Mouse (Mus musculus): ENCODE data around the gene Jph4. TPM values are rescaled to one million over a fixed set of nuclear protein-coding genes. Genes with fewer than 3 reads are reported as not detected.

Gene Jph4
- polyA plus RNA-seq, 1 experiment from 2014 or later = 2.7 TPM

DNA sequence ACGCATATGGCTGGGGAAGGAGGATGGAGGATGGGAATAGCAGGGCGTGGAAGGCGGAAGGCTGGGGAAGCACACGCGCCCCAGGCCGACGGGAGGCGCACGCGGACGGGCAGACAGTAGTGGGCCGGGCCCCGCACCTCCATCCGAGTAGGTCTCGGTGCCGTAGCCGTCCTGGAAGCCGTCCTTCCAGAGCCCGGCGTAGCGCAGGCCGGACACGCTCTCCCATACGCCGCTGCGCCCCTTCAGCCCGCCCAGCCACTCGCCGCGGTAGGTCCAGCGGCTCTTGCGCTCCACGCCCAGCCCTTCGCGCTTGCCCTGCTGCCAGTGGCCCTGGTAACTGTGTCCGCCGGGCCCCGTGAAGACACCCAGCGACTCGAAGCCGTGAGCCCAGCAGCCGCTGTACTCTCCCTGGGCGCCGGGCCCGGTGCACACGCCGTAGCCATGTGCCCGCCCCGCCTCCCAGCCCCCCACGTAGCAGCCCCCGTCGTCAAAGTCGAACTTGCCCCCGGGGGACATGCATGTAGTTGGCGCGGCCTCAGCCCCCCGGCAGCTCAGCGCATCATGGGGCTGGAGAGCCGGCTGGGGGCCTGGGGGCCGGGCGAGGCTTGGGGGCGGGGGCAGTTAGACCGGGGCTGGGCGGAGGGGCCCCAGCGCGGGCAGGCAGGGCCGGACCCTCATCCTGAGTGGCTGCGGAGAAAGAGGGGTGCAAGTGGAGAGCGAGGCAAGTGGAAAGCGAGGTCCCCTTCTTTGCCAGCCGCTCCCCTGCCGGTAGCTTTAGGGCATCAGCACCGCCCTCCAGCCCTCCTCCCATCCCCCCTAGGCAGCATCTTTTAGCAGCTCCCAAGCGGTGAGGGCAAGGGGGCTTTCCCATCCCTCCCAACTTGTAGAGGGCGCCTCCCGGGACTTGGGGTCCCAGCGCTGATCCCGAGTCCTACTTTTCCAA is 1.7 kb downstream of the Jph4 start:
- WGBS = under 1% methylated on average over 77 of the region's 78 CpGs
- ATAC-seq (ENCODE audit: insufficient number of reproducible peaks, insufficient read depth, low FRiP score, low TSS enrichment, low read depth) = peak; percentile 53
- no peaks in the 10 kb centered on the region for H3K9me3 ChIP-seq
- H3K4me2 ChIP-seq = peak overlapping the region; percentile 99
- peaks cover 35% of the 10 kb centered on the region for H3K4me1 ChIP-seq
- H3K9ac ChIP-seq = peak overlapping the region; percentile 77
- H3K4me3 ChIP-seq = peak overlapping the region; percentile 66
- H3K27ac ChIP-seq = peak overlapping the region; percentile 39; the same call in 1 of the 2 replicates
- peaks cover 76% of the 10 kb centered on the region for H3K27me3 ChIP-seq
- no peaks in the 10 kb centered on the region for H3K36me3 ChIP-seq

DNA sequence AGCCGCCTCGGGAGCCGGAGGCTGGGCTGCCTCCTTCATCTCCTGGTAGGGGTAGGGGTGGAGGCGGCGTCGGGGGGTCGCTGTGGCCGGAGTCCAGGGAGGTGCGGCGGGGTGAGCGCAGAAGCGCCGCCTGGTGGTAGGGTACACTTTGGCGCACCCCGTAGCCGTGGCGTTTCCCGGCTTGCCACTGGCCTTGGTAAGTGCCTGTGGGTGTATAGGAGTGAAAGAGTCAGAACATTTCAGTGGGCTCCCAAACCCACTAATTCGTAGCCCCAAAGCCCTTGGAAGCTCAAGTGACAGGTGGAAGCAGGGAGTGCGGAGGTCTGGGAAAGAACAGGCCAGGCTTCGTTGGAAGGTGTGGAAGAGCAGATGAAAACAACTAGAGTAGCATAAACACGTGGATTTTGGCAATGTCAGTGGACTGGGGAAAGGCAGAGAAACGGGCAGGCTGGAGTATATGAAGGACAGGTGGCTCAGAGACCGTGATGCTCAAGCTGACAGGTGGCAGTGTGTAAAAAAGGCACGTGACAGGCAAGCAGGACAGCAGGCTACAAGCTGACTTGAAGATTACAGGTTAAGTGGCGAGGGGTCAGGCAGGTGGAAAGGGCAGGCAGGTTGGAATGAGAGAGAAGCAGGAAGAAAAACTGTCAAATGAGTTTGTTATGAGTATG is 2.6 kb downstream of the Jph4 start:
- no peak for ATAC-seq (ENCODE audit: insufficient number of reproducible peaks, insufficient read depth, low FRiP score, low TSS enrichment, low read depth)
- Histone ChIP-seq H3K4me1 (peaks cover 41% of the 10 kb centered on the region), H3K36me3 (no peaks in the 10 kb centered on the region), H3K27ac (no peak overlapping the region), H3K27me3 (peaks cover 85% of the 10 kb centered on the region), H3K4me3 (peak overlapping the region; percentile 66), H3K4me2 (peak overlapping the region; percentile 99), H3K9me3 (no peaks in the 10 kb centered on the region), H3K9ac (peak overlapping the region; percentile 77; the same call in 1 of the 2 replicates)
- WGBS = 20% methylated on average over 26 of the region's 26 CpGs

DNA sequence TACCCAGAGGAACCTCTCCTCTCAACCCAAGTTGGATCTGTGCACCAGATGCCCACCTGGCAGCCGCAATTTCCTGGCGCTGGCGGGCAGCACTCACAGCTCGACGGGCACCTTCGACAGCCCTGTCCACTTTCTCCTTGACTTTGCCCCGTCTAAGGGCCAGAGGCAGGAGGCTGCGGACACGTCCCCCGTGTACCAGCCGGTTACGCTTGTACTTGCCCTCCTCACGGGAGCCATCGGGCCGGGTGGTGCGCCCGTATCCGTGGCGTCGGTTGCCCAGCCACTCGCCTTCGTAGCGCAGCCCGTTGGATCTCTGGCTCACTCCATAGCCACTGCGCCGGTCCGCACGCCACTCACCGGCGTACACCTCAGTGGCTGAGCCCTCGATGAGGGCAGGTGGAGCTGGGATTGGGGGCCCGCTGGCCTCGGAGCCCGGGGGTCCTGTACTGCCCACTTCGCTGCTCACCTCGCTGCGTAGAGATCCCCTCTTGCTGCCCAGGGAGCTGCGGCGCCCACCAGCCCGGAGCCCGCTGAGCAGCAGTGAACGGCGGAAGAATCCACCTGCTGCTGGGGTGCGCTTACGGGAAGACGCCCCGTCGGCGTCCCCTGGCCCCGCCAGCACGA is 3.3 kb downstream of the Jph4 start:
- WGBS = 77% methylated on average over 51 of the region's 51 CpGs
- peak overlapping the region; percentile 99; the same call in 1 of the 2 replicates for H3K4me2 ChIP-seq
- peaks cover 92% of the 10 kb centered on the region for H3K27me3 ChIP-seq

DNA sequence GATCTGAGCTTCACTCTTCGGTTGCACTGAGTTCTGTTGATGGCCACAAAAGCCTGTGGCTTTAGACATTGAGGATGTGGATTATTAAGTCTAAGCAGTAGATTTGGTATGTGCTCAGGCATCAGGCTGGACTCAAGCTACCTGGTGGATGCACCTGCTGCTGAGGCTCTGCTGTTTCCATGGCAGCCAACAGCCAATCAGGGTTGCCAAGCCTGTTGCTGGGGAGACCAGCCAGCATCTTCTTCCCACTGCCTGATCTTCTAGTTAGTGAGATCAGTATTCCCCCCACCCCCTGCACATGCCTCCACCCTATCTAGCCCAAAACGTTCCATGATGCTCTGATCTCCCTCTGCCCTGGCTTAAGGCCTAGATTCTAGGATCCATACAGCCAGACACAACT is 5.0 kb downstream of the Jph4 start:
- H3K4me3 ChIP-seq = no peak overlapping the region
- 79% methylated on average over 2 of the region's 2 CpGs for WGBS
- H3K27me3 ChIP-seq = peaks cover 86% of the 10 kb centered on the region
- ATAC-seq (ENCODE audit: insufficient number of reproducible peaks, insufficient read depth, low FRiP score, low TSS enrichment, low read depth) = no peak
- H3K4me1 ChIP-seq = peaks cover 45% of the 10 kb centered on the region
- H3K27ac ChIP-seq = no peak overlapping the region
- H3K36me3 ChIP-seq = no peaks in the 10 kb centered on the region
- H3K9me3 ChIP-seq = no peaks in the 10 kb centered on the region
- no peak overlapping the region for H3K9ac ChIP-seq
- no peak overlapping the region for H3K4me2 ChIP-seq

More for the DNA sequence above, 3.3 kb downstream of the Jph4 start:
- Histone ChIP-seq H3K36me3 (no peaks in the 10 kb centered on the region), H3K27ac (no peak overlapping the region), H3K4me1 (peaks cover 47% of the 10 kb centered on the region), H3K9ac (no peak overlapping the region), H3K4me3 (peak overlapping the region; percentile 66; the same call in 1 of the 2 replicates), H3K9me3 (no peaks in the 10 kb centered on the region)
- ATAC-seq (ENCODE audit: insufficient number of reproducible peaks, insufficient read depth, low FRiP score, low TSS enrichment, low read depth) = no peak

DNA sequence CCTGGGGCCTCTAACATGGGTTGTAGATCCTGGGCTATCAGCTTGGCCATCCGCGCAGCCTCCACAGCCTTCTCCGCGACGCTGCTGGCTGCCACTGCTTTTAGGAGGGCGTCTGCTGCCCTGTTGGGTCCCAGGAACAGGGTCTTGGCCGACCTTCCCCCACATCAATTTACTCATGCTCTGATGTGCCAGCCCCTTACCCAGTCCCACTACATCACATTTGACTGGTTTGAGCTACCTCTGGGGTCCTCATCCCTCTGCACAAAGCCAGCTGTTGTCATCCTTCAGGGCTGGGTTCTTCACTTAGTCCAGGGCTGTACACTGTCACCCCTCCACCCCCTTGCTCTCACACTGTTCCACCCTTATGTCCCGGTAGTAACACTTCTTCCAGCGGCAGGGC is 6.7 kb downstream of the Jph4 start:
- no peak overlapping the region for H3K9ac ChIP-seq
- H3K27me3 ChIP-seq = peaks cover 70% of the 10 kb centered on the region
- H3K4me3 ChIP-seq = no peak overlapping the region
- H3K27ac ChIP-seq = no peak overlapping the region
- no peak overlapping the region for H3K4me2 ChIP-seq
- H3K9me3 ChIP-seq = no peaks in the 10 kb centered on the region
- 33% methylated on average over 9 of the region's 9 CpGs for WGBS
- ATAC-seq (ENCODE audit: insufficient number of reproducible peaks, insufficient read depth, low FRiP score, low TSS enrichment, low read depth) = no peak
- no peaks in the 10 kb centered on the region for H3K36me3 ChIP-seq
- peaks cover 35% of the 10 kb centered on the region for H3K4me1 ChIP-seq

DNA sequence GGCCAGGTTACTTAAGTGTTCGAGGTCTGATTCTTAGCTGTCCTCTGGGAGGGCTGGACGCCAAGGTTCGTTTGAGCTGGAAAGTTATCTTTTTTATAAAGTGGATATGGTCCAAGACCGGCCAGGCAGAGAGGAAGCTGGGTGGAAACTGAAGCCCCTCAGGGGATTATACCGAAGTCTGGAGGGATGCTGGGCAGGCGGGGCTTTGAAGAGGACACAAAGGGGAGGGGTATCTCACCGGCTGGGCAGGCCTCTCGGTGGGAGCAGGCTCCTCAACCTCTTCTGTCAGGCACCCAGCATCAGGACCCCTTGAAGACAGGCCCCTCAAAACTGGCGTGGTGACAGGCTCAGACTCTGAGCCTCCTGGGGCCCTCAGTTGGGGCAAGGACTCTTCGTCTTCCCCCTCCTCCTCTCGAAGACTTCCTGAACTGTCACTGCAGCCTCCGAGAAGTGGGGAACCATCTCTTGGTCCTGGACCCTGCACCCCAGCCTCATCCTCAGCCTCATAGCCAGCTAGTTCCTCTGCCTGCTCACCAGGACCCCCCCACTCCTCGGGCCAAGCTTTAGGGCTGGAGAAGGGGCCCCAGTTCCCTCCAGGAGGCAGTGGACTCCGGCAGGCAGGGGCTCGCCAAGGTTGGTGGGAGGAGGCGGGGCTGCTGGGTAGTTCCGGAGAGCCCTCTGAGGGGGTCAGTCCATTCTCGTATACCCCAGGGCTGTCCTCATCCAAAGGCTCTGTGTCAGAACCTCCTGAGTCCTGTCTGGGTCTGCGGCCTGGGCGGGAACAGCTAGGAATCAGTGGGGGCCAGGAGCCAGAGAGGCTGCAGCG is 7.5 kb downstream of the Jph4 start:
- H3K27me3 ChIP-seq = peaks cover 62% of the 10 kb centered on the region
- H3K4me3 ChIP-seq = no peak overlapping the region
- ATAC-seq (ENCODE audit: insufficient number of reproducible peaks, insufficient read depth, low FRiP score, low TSS enrichment, low read depth) = no peak
- WGBS = 8% methylated on average over 21 of the region's 21 CpGs
- H3K9ac ChIP-seq = peak overlapping the region; percentile 36; the same call in 1 of the 2 replicates
- H3K9me3 ChIP-seq = no peaks in the 10 kb centered on the region
- H3K27ac ChIP-seq = no peak overlapping the region
- no peaks in the 10 kb centered on the region for H3K36me3 ChIP-seq
- peak overlapping the region; percentile 27; the same call in 1 of the 2 replicates for H3K4me2 ChIP-seq
- H3K4me1 ChIP-seq = peaks cover 33% of the 10 kb centered on the region

DNA sequence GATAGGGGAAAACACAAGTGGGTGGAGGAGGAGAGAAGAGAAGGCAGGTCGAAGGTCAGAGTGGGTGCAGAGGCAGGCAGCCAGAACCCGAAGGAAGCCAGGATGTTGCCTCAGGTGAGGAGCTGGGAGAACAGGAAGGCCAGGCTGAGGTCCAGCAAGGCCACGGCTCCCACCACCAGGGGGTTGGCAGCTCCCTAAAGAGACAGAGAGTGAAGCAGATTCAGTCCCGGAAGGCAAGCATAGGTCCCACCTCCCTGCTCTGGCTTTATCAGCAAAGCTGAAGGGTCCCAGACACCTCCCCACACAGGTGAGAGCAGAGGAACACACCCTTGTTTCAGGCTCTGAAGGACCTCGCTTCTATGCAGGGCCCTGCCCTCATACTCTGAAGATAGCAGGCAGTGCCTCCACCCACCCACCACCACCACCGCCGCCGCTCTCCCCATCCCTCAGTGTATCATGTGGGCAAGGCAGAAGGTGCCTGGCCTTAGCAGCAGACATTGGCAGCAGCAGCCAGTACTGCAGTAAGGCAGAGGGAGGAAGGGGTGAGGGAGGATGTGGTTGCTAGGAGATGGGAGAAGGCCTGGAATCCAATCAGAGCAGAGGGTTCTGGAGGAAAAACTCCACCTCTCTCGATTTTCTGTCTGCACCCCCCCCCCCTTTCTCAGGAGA is 8.4 kb downstream of the Jph4 start:
- H3K27me3 ChIP-seq = peaks cover 53% of the 10 kb centered on the region
- no peak overlapping the region for H3K27ac ChIP-seq
- 0 out of 2 replicates have a peak overlapping the region, but pooled peaks have one; percentile 21 for H3K9ac ChIP-seq
- WGBS = 46% methylated on average over 9 of the region's 9 CpGs
- H3K4me1 ChIP-seq = peaks cover 26% of the 10 kb centered on the region
- ATAC-seq (ENCODE audit: insufficient number of reproducible peaks, insufficient read depth, low FRiP score, low TSS enrichment, low read depth) = no peak
- no peak overlapping the region for H3K4me3 ChIP-seq
- H3K4me2 ChIP-seq = no peak overlapping the region
- no peaks in the 10 kb centered on the region for H3K36me3 ChIP-seq
- no peaks in the 10 kb centered on the region for H3K9me3 ChIP-seq

DNA sequence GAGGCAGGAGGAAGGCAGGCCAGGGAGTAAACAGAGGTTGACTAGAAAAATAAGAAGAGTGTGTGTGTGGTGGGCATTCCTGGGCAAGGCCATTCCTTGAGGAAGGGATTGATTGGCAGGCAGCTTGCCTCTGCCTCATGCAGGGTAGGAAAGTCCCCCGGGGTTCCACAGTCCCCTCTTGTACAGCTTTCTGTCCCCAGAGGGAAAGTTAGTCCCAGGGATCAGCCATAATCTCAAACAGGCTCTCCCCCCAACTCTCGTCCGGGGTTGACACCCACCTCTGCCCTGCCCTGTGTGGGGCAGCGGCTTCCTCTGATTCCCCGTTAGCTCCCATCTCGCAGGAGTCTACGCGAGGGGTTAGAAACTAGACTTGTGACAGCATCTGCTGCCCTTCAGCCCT is 9.7 kb downstream of the Jph4 start:
- 76% methylated on average over 8 of the region's 8 CpGs for WGBS
- Histone ChIP-seq H3K4me1 (peaks cover 26% of the 10 kb centered on the region), H3K9me3 (no peaks in the 10 kb centered on the region), H3K4me2 (no peak overlapping the region), H3K27ac (no peak overlapping the region), H3K27me3 (peaks cover 41% of the 10 kb centered on the region), H3K4me3 (no peak overlapping the region), H3K36me3 (peaks cover 8% of the 10 kb centered on the region; the same call in 1 of the 2 replicates), H3K9ac (no peak overlapping the region)
- ATAC-seq (ENCODE audit: insufficient number of reproducible peaks, insufficient read depth, low FRiP score, low TSS enrichment, low read depth) = no peak

DNA sequence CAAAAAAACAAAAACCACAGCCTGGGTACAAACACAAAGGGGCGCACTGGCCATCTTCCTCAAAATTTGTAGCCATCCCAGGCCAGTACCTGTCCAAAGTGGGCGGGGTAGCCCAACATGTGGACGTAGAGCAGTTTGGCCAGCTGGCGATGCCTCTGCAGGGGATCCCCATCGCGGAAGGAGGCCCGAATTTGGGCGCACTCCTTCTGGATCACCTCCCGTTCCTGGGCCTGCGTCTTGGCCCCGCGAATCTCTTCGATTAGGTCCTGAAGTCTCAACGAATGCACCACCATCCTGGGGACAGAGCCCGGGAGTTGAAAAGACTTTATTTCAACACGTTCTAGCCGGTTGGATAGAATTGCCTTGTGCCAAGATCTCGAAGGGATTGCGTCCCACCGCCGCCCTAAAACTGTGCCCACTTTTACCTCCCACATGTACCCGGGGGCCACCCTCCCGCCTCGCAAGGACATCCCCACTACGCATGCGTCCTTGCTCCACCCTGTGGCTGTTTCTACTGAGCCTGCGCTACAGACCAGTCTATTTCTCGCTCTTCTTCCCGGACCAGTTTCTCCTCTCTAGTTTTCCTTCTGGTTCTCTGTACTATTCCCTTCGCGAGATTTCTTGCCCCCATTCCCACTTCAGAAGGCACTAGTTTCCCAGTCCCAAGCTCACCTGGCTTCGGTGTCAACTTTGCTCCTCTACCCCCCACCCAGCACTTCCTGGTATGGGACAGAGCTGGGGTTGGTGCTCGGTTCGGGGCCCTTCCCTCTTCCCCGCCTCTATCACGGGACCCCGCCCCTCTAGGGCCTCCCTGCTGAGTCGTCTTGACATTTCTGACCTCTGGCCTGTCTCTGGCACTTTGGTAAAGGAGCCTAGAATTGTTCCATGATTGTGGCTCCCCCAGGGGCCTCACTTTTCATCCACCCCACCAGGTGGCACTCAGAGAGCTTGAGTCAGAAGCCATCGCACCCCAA is 10.6 kb downstream of the Jph4 start, which contains the start of gene Ap1g2:
TSS of gene Ap1g2 (minus strand) at position 758 of the 974 bp plus-strand sequence.
- 0 out of 2 replicates have a peak, but pooled peaks have one; percentile 60 for ATAC-seq (ENCODE audit: insufficient number of reproducible peaks, insufficient read depth, low FRiP score, low TSS enrichment, low read depth)
- Histone ChIP-seq H3K4me1 (peaks cover 26% of the 10 kb centered on the region), H3K9me3 (no peaks in the 10 kb centered on the region), H3K27me3 (peaks cover 34% of the 10 kb centered on the region), H3K9ac (peak within 1 kb of the TSS; percentile 79), H3K36me3 (peaks cover 12% of the 10 kb centered on the region), H3K4me3 (peak within 1 kb of the TSS; percentile 55), H3K4me2 (peak within 1 kb of the TSS; percentile 91), H3K27ac (peak within 1 kb of the TSS; percentile 82)
- WGBS = under 1% methylated on average over 39 of the region's 39 CpGs

All from embryonic facial prominence, embryonic 13.5 days (tissue).